Mouse (Mus musculus): ENCODE data around the gene Smg6. TPM values are rescaled to one million over a fixed set of nuclear protein-coding genes. Genes with fewer than 3 reads are reported as not detected.

Gene Smg6
- polyA plus RNA-seq, 1 experiment from 2014 or later, result 22.4 TPM

DNA sequence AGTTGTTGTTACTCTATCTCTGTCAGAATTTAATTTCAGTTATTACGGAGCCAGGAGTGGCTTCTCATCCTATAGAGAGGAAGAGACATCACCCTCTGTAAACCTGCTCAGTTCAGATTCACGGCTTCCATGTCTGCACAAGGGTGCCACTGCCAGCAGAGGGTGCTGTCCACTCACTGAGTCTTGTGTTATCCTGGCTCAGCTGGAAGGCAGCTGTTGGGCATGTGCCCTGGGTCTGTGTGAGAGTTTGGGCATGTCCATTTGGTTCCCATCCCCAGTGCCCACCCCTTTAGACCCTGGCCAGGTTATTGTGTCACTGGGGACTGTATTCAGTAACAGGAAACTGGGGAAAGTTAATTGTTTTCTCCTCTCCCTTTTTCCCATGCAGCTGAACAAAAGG, 55.8 kb downstream of the Smg6 start:
- 44% methylated on average over 2 of the region's 2 CpGs for WGBS
- peak; percentile 57; the same call in 1 of the 2 replicates for ATAC-seq (ENCODE audit: low FRiP score, low read depth)

DNA sequence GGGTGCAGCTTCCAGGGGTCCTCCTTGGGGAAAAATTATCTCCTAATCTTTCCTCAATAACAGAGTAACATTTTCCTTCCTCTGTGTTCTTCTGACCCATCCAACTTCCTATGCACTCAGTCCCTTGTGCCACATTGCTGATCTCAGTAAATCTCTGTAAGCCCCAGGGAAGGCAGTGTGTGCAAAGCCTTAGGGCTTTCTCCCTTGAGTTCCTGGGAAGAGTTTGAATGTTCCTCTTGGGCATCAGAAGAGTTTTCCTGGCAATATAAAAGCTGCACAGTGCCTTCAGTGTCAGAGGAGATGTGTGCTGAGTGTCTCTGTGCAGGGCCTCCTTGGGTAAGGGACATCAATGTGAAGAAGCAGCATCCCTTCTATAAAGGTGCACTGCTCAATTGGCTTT, 56.6 kb downstream of the Smg6 start:
- H3K27me3 ChIP-seq, result no peaks in the 10 kb centered on the region
- peaks cover 10% of the 10 kb centered on the region for H3K36me3 ChIP-seq
- H3K4me1 ChIP-seq, result peaks cover 3% of the 10 kb centered on the region; the same call in 1 of the 2 replicates
- H3K4me3 ChIP-seq, result no peak overlapping the region
- H3K27ac ChIP-seq, result no peak overlapping the region
- no peak overlapping the region for H3K4me2 ChIP-seq (replicated peaks)
- no peak for ATAC-seq (ENCODE audit: low FRiP score, low read depth)
- H3K9ac ChIP-seq, result no peak overlapping the region
- H3K9me3 ChIP-seq, result no peaks in the 10 kb centered on the region

More for the DNA sequence above, 55.8 kb downstream of the Smg6 start:
- Histone ChIP-seq H3K9me3 (no peaks in the 10 kb centered on the region), H3K36me3 (peaks cover 10% of the 10 kb centered on the region), H3K9ac (no peak overlapping the region), H3K4me3 (no peak overlapping the region), H3K4me1 (peaks cover 3% of the 10 kb centered on the region; the same call in 1 of the 2 replicates), H3K27ac (no peak overlapping the region), H3K4me2 (replicated peaks) (no peak overlapping the region), H3K27me3 (no peaks in the 10 kb centered on the region)

DNA sequence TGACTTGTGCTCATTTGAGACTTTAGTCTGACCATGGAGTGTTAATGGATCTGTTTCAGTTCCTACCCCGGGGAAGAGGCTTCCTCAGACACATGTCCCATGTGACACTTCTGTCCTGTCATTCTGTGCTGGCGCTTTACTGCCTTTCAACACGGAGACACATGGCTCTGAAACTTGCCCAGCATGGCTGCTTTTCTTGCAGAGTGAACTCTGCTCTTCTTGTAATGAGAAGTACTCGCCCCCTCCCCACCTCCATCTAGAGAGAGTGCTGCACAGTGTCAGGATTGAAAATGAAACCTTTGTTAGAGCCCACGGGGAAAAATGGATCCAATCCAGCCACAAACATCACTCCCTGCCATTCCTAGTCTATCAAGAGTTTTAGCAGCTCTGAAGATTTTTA, 62.5 kb downstream of the Smg6 start:
- no peak overlapping the region for H3K4me2 ChIP-seq (replicated peaks)
- H3K36me3 ChIP-seq, result peaks cover 33% of the 10 kb centered on the region
- no peak overlapping the region for H3K9ac ChIP-seq
- H3K4me1 ChIP-seq, result peaks cover 37% of the 10 kb centered on the region
- H3K27ac ChIP-seq, result peak overlapping the region; percentile 56
- ATAC-seq (ENCODE audit: low FRiP score, low read depth), result no peak
- H3K27me3 ChIP-seq, result no peaks in the 10 kb centered on the region
- 41% methylated on average over 5 of the region's 5 CpGs for WGBS
- H3K9me3 ChIP-seq, result no peaks in the 10 kb centered on the region
- no peak overlapping the region for H3K4me3 ChIP-seq

DNA sequence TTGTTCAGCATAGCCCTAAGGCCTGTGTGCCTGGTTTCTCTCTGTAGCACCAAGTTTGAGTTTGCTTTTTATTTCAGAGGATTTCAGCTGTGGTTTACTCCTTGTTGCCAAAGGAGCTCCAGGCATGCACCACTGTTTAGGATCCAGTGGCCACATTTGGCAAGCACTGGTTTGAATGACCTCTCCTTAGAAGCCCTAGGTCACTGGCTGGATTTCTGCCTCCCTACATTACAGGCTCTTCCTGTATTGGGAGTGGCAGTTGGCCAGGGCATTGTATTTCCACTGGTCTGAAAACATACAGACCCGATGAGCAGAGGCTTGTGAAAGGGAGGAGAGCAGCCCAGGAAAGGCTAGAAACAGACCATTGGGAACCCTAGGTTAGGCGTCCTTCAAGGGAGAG, 63.4 kb downstream of the Smg6 start:
- Histone ChIP-seq H3K4me3 (no peak overlapping the region), H3K27ac (0 out of 2 replicates have a peak overlapping the region, but pooled peaks have one; percentile 56), H3K4me2 (replicated peaks) (no peak overlapping the region), H3K9ac (no peak overlapping the region), H3K9me3 (no peaks in the 10 kb centered on the region), H3K4me1 (peaks cover 37% of the 10 kb centered on the region), H3K27me3 (no peaks in the 10 kb centered on the region), H3K36me3 (peaks cover 29% of the 10 kb centered on the region)
- ATAC-seq (ENCODE audit: low FRiP score, low read depth), result no peak
- WGBS, result 76% methylated on average over 2 of the region's 2 CpGs

DNA sequence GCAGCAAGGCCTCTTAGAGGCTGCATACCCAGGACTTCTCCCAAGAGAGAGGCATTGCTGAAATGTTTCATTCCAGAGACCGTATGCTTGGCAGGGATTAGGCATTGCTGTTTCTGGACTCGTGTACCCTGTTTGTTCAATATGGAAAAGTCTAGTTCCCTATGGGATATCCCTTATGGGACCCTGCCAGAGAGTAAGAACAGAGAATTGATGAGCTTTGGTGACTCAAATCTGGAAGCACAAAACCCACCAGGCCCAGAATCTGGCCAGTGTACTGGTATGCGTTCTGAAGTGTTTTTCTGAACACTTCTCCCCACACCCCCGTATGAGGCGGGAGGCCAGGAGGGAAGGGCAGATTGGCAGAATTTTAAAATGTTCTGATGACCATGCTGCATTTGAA, 64.9 kb downstream of the Smg6 start:
- no peak overlapping the region for H3K9ac ChIP-seq
- no peak overlapping the region for H3K27ac ChIP-seq
- 74% methylated on average over 5 of the region's 5 CpGs for WGBS
- no peaks in the 10 kb centered on the region for H3K27me3 ChIP-seq
- H3K36me3 ChIP-seq, result peaks cover 29% of the 10 kb centered on the region
- H3K9me3 ChIP-seq, result no peaks in the 10 kb centered on the region
- H3K4me1 ChIP-seq, result peaks cover 40% of the 10 kb centered on the region
- ATAC-seq (ENCODE audit: low FRiP score, low read depth), result no peak
- no peak overlapping the region for H3K4me3 ChIP-seq
- H3K4me2 ChIP-seq (replicated peaks), result no peak overlapping the region

DNA sequence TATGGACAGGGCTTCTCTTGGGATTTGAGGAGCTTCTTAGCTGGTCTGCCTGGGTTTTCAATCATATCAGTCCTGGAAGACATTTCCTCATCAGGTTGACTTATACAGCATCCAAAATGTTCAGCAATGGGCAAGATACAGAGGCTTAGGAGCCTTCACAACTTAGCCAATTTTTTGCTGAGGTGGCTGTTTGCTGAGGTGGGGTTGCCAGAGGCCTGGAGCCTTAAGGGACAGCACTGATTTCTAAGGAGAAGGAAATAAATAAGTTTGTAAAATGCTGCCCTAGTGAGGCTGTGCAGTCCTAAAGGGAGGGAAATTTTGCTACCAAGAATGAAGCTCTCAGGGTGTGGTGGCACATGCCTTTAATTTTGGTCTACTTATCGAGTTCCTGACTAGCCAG, 65.7 kb downstream of the Smg6 start:
- Histone ChIP-seq H3K9ac (no peak overlapping the region), H3K27me3 (no peaks in the 10 kb centered on the region), H3K4me3 (no peak overlapping the region), H3K4me1 (peaks cover 40% of the 10 kb centered on the region), H3K27ac (no peak overlapping the region), H3K4me2 (replicated peaks) (no peak overlapping the region), H3K9me3 (no peaks in the 10 kb centered on the region), H3K36me3 (peaks cover 29% of the 10 kb centered on the region)
- no peak for ATAC-seq (ENCODE audit: low FRiP score, low read depth)
- WGBS, result 58% methylated on average over 1 of the region's 1 CpGs

DNA sequence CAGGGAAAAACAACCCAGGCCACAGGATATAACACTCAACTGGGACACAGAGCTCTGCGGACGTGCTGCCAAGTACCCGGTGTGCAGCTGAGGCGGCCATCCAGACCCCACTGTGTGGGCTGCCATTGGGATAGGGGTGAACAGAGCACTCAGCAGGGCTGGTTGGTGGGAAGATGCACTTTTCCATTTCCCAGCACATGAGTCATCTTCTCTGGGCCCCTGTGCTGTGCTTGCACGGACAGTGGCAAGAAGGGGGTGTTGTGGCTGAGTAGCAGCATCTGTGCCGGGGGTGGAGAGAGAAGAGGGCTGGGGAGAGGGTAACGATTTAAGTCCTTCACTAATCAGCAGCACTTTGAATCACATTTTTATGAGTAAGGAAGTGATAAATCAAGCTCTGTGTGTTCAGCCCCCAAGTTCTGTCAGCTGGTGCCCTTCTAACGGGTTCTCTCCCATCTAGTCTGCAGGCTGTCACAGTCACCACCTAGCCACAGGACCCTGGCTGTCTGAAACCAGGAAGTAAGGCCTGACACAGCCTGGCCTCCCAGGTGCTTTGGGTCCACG, 66.9 kb downstream of the Smg6 start:
- 36% methylated on average over 9 of the region's 9 CpGs for WGBS
- Histone ChIP-seq H3K36me3 (peaks cover 34% of the 10 kb centered on the region), H3K27me3 (no peaks in the 10 kb centered on the region), H3K4me2 (replicated peaks) (no peak overlapping the region), H3K9me3 (no peaks in the 10 kb centered on the region), H3K27ac (peak overlapping the region; percentile 15; the same call in 1 of the 2 replicates), H3K4me3 (no peak overlapping the region), H3K9ac (0 out of 2 replicates have a peak overlapping the region, but pooled peaks have one; percentile 19), H3K4me1 (peaks cover 40% of the 10 kb centered on the region)
- ATAC-seq (ENCODE audit: low FRiP score, low read depth), result no peak

DNA sequence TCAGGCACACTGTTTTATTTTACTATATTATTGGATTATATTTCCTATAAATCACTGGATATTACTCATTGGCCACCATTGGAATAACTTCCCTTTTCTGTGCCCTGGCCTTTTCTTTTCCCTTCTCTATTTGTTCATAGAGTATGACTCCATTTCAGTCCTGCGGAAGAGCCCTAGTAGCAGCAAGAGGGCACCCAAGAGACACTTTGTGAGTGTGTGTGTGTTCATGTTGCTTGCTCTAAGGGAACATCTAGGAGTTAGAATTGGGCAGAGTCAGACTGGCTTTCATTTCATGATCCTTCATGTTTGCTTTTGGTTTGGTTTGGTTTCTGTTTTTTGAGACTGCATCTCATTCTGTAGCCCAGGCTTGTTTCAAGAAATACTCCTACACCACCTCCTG, 68.5 kb downstream of the Smg6 start:
- peaks cover 29% of the 10 kb centered on the region for H3K4me1 ChIP-seq
- H3K4me3 ChIP-seq, result no peak overlapping the region
- 63% methylated on average over 1 of the region's 1 CpGs for WGBS
- H3K27me3 ChIP-seq, result no peaks in the 10 kb centered on the region
- no peak for ATAC-seq (ENCODE audit: low FRiP score, low read depth)
- no peak overlapping the region for H3K27ac ChIP-seq
- H3K9me3 ChIP-seq, result no peaks in the 10 kb centered on the region
- peaks cover 46% of the 10 kb centered on the region for H3K36me3 ChIP-seq
- no peak overlapping the region for H3K9ac ChIP-seq
- H3K4me2 ChIP-seq (replicated peaks), result no peak overlapping the region

DNA sequence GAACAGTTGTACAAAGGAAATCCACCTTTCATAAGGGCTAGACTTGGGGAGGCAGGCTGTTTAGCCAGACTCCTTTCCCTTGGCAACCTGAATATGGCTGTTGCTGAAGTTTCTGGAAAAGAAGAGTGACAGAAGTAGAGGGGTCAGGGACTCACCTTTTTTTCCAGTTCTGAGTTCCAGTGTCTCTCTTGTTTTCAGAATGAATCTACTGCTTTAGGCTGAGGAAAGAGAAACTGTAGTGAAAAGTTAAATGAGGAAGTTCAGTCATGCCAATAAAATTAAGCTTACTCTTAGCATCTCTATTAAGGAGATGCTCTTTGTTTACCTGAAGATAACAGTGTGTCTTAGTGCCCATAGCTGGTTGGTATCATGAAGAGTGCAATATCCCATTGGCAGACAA, 69.2 kb downstream of the Smg6 start:
- Histone ChIP-seq H3K4me1 (peaks cover 28% of the 10 kb centered on the region), H3K36me3 (peaks cover 50% of the 10 kb centered on the region), H3K4me3 (no peak overlapping the region), H3K9ac (no peak overlapping the region), H3K4me2 (replicated peaks) (no peak overlapping the region), H3K9me3 (no peaks in the 10 kb centered on the region), H3K27me3 (no peaks in the 10 kb centered on the region), H3K27ac (no peak overlapping the region)
- ATAC-seq (ENCODE audit: low FRiP score, low read depth), result no peak

DNA sequence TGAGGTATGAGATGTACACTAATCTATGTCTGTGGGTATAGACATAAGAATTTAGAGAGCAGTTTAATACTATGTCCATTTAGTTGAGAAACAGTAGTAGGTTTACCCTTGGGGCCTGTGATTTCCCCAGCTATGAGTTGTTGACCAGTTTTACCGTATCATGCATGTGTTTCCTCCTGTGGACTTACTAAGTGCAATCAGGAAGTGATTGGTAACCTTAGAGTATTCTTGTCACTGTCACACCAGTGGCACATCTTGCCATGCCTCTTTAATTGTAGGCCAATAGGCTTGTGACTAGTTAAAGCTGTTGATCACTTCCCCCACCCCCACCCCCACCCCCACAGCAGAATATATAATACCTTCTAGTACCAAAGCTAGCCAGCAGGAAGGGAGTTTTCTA, 70.9 kb downstream of the Smg6 start:
- peaks cover 36% of the 10 kb centered on the region for H3K36me3 ChIP-seq
- H3K4me3 ChIP-seq, result no peak overlapping the region
- H3K27me3 ChIP-seq, result no peaks in the 10 kb centered on the region
- no peak overlapping the region for H3K9ac ChIP-seq
- ATAC-seq (ENCODE audit: low FRiP score, low read depth), result no peak
- no peaks in the 10 kb centered on the region for H3K9me3 ChIP-seq
- peaks cover 29% of the 10 kb centered on the region for H3K4me1 ChIP-seq
- no peak overlapping the region for H3K4me2 ChIP-seq (replicated peaks)
- 63% methylated on average over 1 of the region's 1 CpGs for WGBS
- no peak overlapping the region for H3K27ac ChIP-seq

DNA sequence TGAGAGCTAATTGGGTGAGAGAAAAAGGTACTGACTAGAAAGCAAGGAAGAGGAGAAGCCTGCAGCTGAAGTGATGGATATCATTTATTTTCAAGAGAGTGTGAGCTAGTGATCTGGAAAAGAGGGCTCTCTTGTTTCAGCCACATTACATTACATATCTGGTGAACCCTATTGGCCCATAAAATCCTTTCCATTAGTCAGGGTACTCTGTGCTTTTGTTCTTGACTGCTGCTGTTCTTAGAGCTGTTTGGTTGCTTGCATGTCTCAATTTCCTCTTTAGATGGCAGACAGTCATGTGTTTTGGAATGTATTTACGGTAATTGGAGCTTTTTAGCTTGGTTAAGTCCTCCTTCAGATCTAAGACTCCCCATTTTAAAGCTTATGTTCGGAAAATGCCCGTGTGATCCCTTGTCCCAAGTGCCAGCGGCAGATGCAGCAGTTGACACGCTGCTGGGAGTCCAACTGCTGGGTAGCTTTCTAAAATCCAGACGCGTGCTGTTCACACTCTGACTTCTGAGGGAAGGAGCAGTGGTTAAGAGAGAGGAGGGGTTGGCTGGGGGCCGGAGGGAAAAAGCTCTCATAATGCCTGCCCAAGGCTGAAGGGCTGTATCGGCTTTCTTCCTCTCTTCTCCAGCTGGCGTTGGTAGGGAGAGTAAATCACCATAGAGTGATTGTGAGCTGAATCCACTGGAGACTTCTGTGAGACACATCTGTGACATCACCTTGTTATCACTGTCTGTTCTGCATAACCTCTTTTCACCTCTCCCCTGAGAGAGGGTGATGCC, 75.4 kb downstream of the Smg6 start:
- Histone ChIP-seq H3K9me3 (no peaks in the 10 kb centered on the region), H3K4me2 (replicated peaks) (peak overlapping the region; percentile 10), H3K9ac (no peak overlapping the region), H3K27me3 (no peaks in the 10 kb centered on the region), H3K36me3 (peaks cover 23% of the 10 kb centered on the region), H3K4me1 (peaks cover 14% of the 10 kb centered on the region), H3K27ac (peak overlapping the region; percentile 74; the same call in 1 of the 2 replicates), H3K4me3 (no peak overlapping the region)
- WGBS, result 32% methylated on average over 10 of the region's 10 CpGs
- ATAC-seq (ENCODE audit: low FRiP score, low read depth), result peak; percentile 73

DNA sequence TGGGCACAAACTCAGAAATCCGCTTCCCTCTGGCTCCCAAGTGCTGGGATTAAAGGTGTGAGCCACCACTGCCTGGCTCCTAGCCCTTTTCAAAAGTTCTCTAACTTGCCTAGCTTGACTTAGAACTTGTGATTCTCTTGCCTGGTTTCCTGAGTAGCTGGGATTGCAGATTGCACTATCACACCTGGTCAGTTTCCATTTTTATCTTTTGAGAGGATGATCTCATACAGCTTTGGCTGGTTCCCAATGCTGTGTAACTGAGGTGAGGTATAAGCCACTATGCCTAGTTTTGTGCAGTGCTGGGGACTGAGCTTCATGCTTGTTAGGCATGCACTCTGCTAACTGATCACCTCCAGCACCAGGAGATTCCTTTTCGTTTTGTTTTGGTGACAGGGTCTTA, 82.6 kb downstream of the Smg6 start:
- Histone ChIP-seq H3K9ac (no peak overlapping the region), H3K27me3 (no peaks in the 10 kb centered on the region), H3K4me3 (no peak overlapping the region), H3K4me2 (replicated peaks) (no peak overlapping the region), H3K9me3 (no peaks in the 10 kb centered on the region), H3K36me3 (no peaks in the 10 kb centered on the region; the same call in none of the 2 replicates), H3K4me1 (peaks cover 16% of the 10 kb centered on the region), H3K27ac (no peak overlapping the region)
- 77% methylated on average over 2 of the region's 2 CpGs for WGBS
- no peak for ATAC-seq (ENCODE audit: low FRiP score, low read depth)
